Comparison of ENCODE assay signal across 23 mouse cellular contexts in genomic region chr5:88918538-88918937, GRCm38 (mm10). TPM values are rescaled to one million over a fixed set of nuclear protein-coding genes. Genes with fewer than 3 reads are reported as not detected.
DNase-seq lines count a peak whose midpoint lies in the region; ATAC-seq and TF ChIP-seq lines count a peak whose summit lies in the region.
"Had no signal": no experiment of that assay in that cellular context is flagged by ENCODE, and none has a peak within 500 bp of the region (broad histone marks: within the 10 kb centered on the region; RNA-seq: fewer than 3 reads in every experiment).

No protein-coding gene starts in this region.

- no peak overlapping the region for H3K4me3 ChIP-seq in kidney, embryonic 16.5 days (ENCODE audit: low read length)
- H3K4me3 ChIP-seq in kidney, adult 2 months (ENCODE audit: insufficient read depth, low read depth, low read length) = no peak overlapping the region
- H3K4me3 ChIP-seq in liver, adult 2 months (ENCODE audit: insufficient read depth, low read depth, low read length) = no peak overlapping the region
- no peak overlapping the region for H3K4me3 ChIP-seq in brown adipose tissue, adult 24 weeks (ENCODE audit: insufficient read depth, low read depth, low read length)
- H3K4me3 ChIP-seq in stomach, postnatal 0 days (ENCODE audit: low read depth, low read length) = no peak overlapping the region
- H3K4me3 ChIP-seq: embryonic facial prominence, embryonic 15.5 days; erythroblast, embryonic 14.5 days; forebrain, embryonic 10.5 days; gastrocnemius, adult 2 months; heart, embryonic 13.5 days; hindbrain, embryonic 13.5 days had no signal

- no peak for DNase-seq in kidney, adult 2 months
- DNase-seq in liver, adult 2 months (ENCODE audit: extremely low read depth, low read depth, low spot score) = peak; percentile 33
- no peak for DNase-seq in liver
- peak; percentile 45 for DNase-seq in stomach, postnatal 0 days (ENCODE audit: low spot score)
- no peak for DNase-seq in thymus, postnatal 10 days (ENCODE audit: low spot score in 2 of 2)
- DNase-seq: adrenal gland, postnatal 10 days; cerebellum, adult 11-12 months; cerebellum, adult 9-10 months; cerebellum, postnatal 25 days; gastrocnemius, adult 2 months; gastrocnemius, postnatal 25 days; heart, postnatal 36 days had no signal

- no peak overlapping the region for H3K4me2 ChIP-seq in kidney, embryonic 16.5 days (replicated peaks; ENCODE audit: low read depth, low read length)
- no peak overlapping the region for H3K4me2 ChIP-seq in stomach, postnatal 0 days (replicated peaks; ENCODE audit: low read depth)
- H3K4me2 ChIP-seq: embryonic facial prominence, embryonic 15.5 days; heart, embryonic 13.5 days; hindbrain, embryonic 13.5 days had no signal

- H3K27me3 ChIP-seq in kidney, embryonic 16.5 days (ENCODE audit: insufficient read depth, low read length) = no peaks in the 10 kb centered on the region
- no peaks in the 10 kb centered on the region for H3K27me3 ChIP-seq in kidney, adult 2 months (replicated peaks; ENCODE audit: control insufficient read depth, insufficient read depth, low read length)
- H3K27me3 ChIP-seq in liver, adult 2 months (ENCODE audit: control insufficient read depth, insufficient read depth, low read length) = no peaks in the 10 kb centered on the region
- no peaks in the 10 kb centered on the region for H3K27me3 ChIP-seq in stomach, postnatal 0 days (ENCODE audit: control insufficient read depth, insufficient read depth, low read length)
- H3K27me3 ChIP-seq: CH12.LX; embryonic facial prominence, embryonic 15.5 days; heart, embryonic 13.5 days; hindbrain, embryonic 13.5 days had no signal

- peak; percentile 31; the same call in 1 of the 2 replicates for ATAC-seq in kidney, embryonic 16.5 days (ENCODE audit: low FRiP score, low TSS enrichment)
- peak; percentile 72 for ATAC-seq in stomach, postnatal 0 days (ENCODE audit: low FRiP score, low TSS enrichment)
- ATAC-seq: forebrain, embryonic 14.5 days; hindbrain, postnatal 0 days had no signal

- H3K9me3 ChIP-seq in kidney, embryonic 16.5 days (ENCODE audit: low read length) = no peaks in the 10 kb centered on the region
- H3K9me3 ChIP-seq in stomach, postnatal 0 days (ENCODE audit: control insufficient read depth, low read length) = no peaks in the 10 kb centered on the region
- H3K9me3 ChIP-seq: embryonic facial prominence, embryonic 15.5 days; forebrain, embryonic 10.5 days; heart, embryonic 13.5 days; hindbrain, embryonic 13.5 days had no signal

- TF ChIP-seq CTCF in kidney, adult 2 months (conservative IDR thresholded peaks at IDR 0.05; ENCODE audit: insufficient read depth, insufficient read length, low read depth, low read length) = no peak
- TF ChIP-seq CTCF in liver, adult 2 months (IDR thresholded peaks at IDR 0.05; ENCODE audit: low read depth, low read length) = no peak
- no peak for TF ChIP-seq CTCF in stomach, postnatal 0 days (IDR thresholded peaks at IDR 0.05; ENCODE audit: low read depth)

- H3K27ac ChIP-seq in kidney, embryonic 16.5 days (ENCODE audit: low read length) = no peak overlapping the region
- no peak overlapping the region for H3K27ac ChIP-seq in kidney, adult 2 months (ENCODE audit: insufficient read depth, low read depth, low read length)
- H3K27ac ChIP-seq in liver, adult 2 months (replicated peaks; ENCODE audit: insufficient read depth, low read depth, low read length) = no peak overlapping the region
- peak overlapping the region; percentile 92 for H3K27ac ChIP-seq in brown adipose tissue, adult 24 weeks (replicated peaks; ENCODE audit: low read depth, low read length)
- H3K27ac ChIP-seq in stomach, postnatal 0 days (replicated peaks) = peak overlapping the region; percentile 59; the same call in 1 of the 2 replicates
- H3K27ac ChIP-seq: embryonic facial prominence, embryonic 15.5 days; forebrain, embryonic 10.5 days; gastrocnemius, adult 2 months; heart, embryonic 13.5 days; hindbrain, embryonic 13.5 days; hindbrain, postnatal 0 days had no signal

- no peak for TF ChIP-seq EP300 in stomach, postnatal 0 days (optimal IDR thresholded peaks at IDR 0.05)

- TF ChIP-seq POLR2A in kidney, adult 2 months (IDR thresholded peaks at IDR 0.05; ENCODE audit: low read depth, low read length) = no peak
- TF ChIP-seq POLR2A in liver, adult 2 months (IDR thresholded peaks at IDR 0.05; ENCODE audit: extremely low read depth, insufficient read depth, low read length) = no peak

- H3K79me2 ChIP-seq in liver, adult 2 months (ENCODE audit: control insufficient read depth, insufficient read depth, low read length) = peaks cover 8% of the 10 kb centered on the region

- 65% methylated on average over 9 of the region's 9 CpGs for WGBS in kidney, embryonic 16.5 days
- WGBS in kidney, adult 2 months = 58% methylated on average over 9 of the region's 9 CpGs
- 67% methylated on average over 9 of the region's 9 CpGs for WGBS in liver, adult 2 months
- WGBS in stomach, postnatal 0 days = 36% methylated on average over 9 of the region's 9 CpGs

- H3K36me3 ChIP-seq in kidney, embryonic 16.5 days (ENCODE audit: insufficient read depth, low read length) = no peaks in the 10 kb centered on the region
- no peaks in the 10 kb centered on the region for H3K36me3 ChIP-seq in kidney, adult 2 months (ENCODE audit: control insufficient read depth, insufficient read depth, low read length)
- no peaks in the 10 kb centered on the region for H3K36me3 ChIP-seq in liver, adult 2 months (ENCODE audit: control insufficient read depth, insufficient read depth, low read length)
- no peaks in the 10 kb centered on the region for H3K36me3 ChIP-seq in stomach, postnatal 0 days (ENCODE audit: control insufficient read depth, insufficient read depth, low read length)
- H3K36me3 ChIP-seq: embryonic facial prominence, embryonic 15.5 days; forebrain, embryonic 10.5 days; heart, embryonic 13.5 days; hindbrain, embryonic 13.5 days had no signal

- H3K4me1 ChIP-seq in kidney, embryonic 16.5 days (ENCODE audit: insufficient read depth, low read length) = peaks cover 4% of the 10 kb centered on the region; the same call in 1 of the 2 replicates
- no peaks in the 10 kb centered on the region for H3K4me1 ChIP-seq in kidney, adult 2 months (ENCODE audit: control insufficient read depth, insufficient read depth, low read length)
- H3K4me1 ChIP-seq in liver, adult 2 months (ENCODE audit: control insufficient read depth, insufficient read depth, low read length) = peaks cover 12% of the 10 kb centered on the region
- H3K4me1 ChIP-seq in brown adipose tissue, adult 24 weeks (ENCODE audit: control insufficient read depth, insufficient read depth, insufficient read length, low read length) = peaks cover 6% of the 10 kb centered on the region; the same call in 1 of the 2 replicates
- H3K4me1 ChIP-seq in stomach, postnatal 0 days (replicated peaks; ENCODE audit: control insufficient read depth, insufficient read depth) = no peaks in the 10 kb centered on the region
- H3K4me1 ChIP-seq: embryonic facial prominence, embryonic 15.5 days; forebrain, embryonic 10.5 days; hindbrain, embryonic 13.5 days had no signal

- no peak overlapping the region for H3K9ac ChIP-seq in kidney, embryonic 16.5 days (replicated peaks; ENCODE audit: low read length)
- no peak overlapping the region for H3K9ac ChIP-seq in liver, adult 2 months (ENCODE audit: low read depth, low read length)
- H3K9ac ChIP-seq in stomach, postnatal 0 days (ENCODE audit: low read length) = no peak overlapping the region
- H3K9ac ChIP-seq: embryonic facial prominence, embryonic 15.5 days; heart, embryonic 13.5 days; hindbrain, embryonic 13.5 days had no signal

RNA-seq across cellular contexts. Expression of gene Slc4a4, which starts 31.9 kb away (rescaled TPM):
- polyA plus RNA-seq in kidney, embryonic 16.5 days (2015; fragmentation: Nextera tagmentation; extraction: Ambion mirVana) = 11.1 and 12.7 TPM in 2 replicates
- 169 and 195 TPM in 2 replicates for polyA plus RNA-seq in kidney, adult 2 months (2012; rRNA removed)
- 30.2 and 33.4 TPM in 2 replicates for total RNA-seq in liver, adult 2 months (2014; rRNA removed)
- polyA plus RNA-seq in liver, adult 2 months (2012; rRNA removed) = 12.0 and 15.9 TPM in 2 replicates
- polyA plus RNA-seq in brown adipose tissue, adult 24 weeks (2012; ENCODE audit: insufficient read depth, insufficient read length, missing spikeins) = 24.9 and 49.3 TPM in 2 replicates
- polyA plus RNA-seq in stomach, postnatal 0 days (2015; fragmentation: Nextera tagmentation; extraction: Ambion mirVana) = 6.2 and 6.3 TPM in 2 replicates
- total RNA-seq: CH12.LX; granulocyte monocyte progenitor cell, adult 5-6 weeks had no signal
- polyA plus RNA-seq: erythroblast, embryonic 14.5 days had no signal

Comparison
In these comparisons a context has a peak if more than half of its experiments do, and no peak if none do; other contexts are left out.
1. DNase-seq: peak in liver, adult 2 months (single experiment) and stomach, postnatal 0 days (single experiment); none in kidney, adult 2 months (single experiment), liver (single experiment) and thymus, postnatal 10 days (0 of 2).
2. H3K27ac ChIP-seq: peak in brown adipose tissue, adult 24 weeks (single experiment) and stomach, postnatal 0 days (single experiment); none in kidney, embryonic 16.5 days (single experiment), kidney, adult 2 months (single experiment) and liver, adult 2 months (single experiment).